Mouse (Mus musculus): ENCODE data around the gene Sort1. TPM values are rescaled to one million over a fixed set of nuclear protein-coding genes. Genes with fewer than 3 reads are reported as not detected.

The Sort1 gene
- polyA plus RNA-seq, 1 experiment from 2014 or later = 12.9 TPM

- Histone ChIP-seq H3K4me3 (peak overlapping the region; percentile 72), H3K27ac (replicated peaks) (peak overlapping the region; percentile 87), H3K9me3 (no peaks in the 10 kb centered on the region), H3K4me1 (peaks cover 43% of the 10 kb centered on the region), H3K27me3 (replicated peaks; ENCODE audit: low read depth, poor library complexity, severe bottlenecking) (no peaks in the 10 kb centered on the region), H3K36me3 (replicated peaks) (peaks cover 24% of the 10 kb centered on the region)
- WGBS = 48% methylated on average over 14 of the region's 14 CpGs
- DNase-seq (ENCODE audit: low spot score) = peak; percentile 38
Observed at GRCm38 (mm10) chr3:108381945-108382875, 98.3 kb downstream of the Sort1 start.

- peaks cover 31% of the 10 kb centered on the region for H3K36me3 ChIP-seq (replicated peaks)
- peaks cover 47% of the 10 kb centered on the region for H3K4me1 ChIP-seq
- peak; percentile 94 for DNase-seq (ENCODE audit: low spot score)
- H3K4me3 ChIP-seq = peak within 1 kb of the TSS; percentile 72
- WGBS = under 1% methylated on average over 44 of the region's 44 CpGs
- H3K9me3 ChIP-seq = no peaks in the 10 kb centered on the region
- H3K27ac ChIP-seq (replicated peaks) = peak within 1 kb of the TSS; percentile 87
- H3K27me3 ChIP-seq (replicated peaks; ENCODE audit: low read depth, poor library complexity, severe bottlenecking) = no peaks in the 10 kb centered on the region
Observed at GRCm38 (mm10) chr3:108383485-108384354, 99.8 kb downstream of the Sort1 start, which contains the start of gene Psrc1. Psrc1 (plus strand) TSS chr3:108383839.

GRCm38 (mm10) chr3:108384425-108384824 is 100.5 kb downstream of the Sort1 start:
- Histone ChIP-seq H3K4me3 (peak overlapping the region; percentile 72), H3K27me3 (replicated peaks; ENCODE audit: low read depth, poor library complexity, severe bottlenecking) (no peaks in the 10 kb centered on the region), H3K9me3 (no peaks in the 10 kb centered on the region), H3K27ac (replicated peaks) (peak overlapping the region; percentile 87), H3K36me3 (replicated peaks) (peaks cover 31% of the 10 kb centered on the region), H3K4me1 (peaks cover 51% of the 10 kb centered on the region)
- no peak for DNase-seq (ENCODE audit: low spot score)
- WGBS = 45% methylated on average over 2 of the region's 2 CpGs

- 90% methylated on average over 10 of the region's 10 CpGs for WGBS
- H3K27ac ChIP-seq (replicated peaks) = no peak overlapping the region
- H3K27me3 ChIP-seq (replicated peaks; ENCODE audit: low read depth, poor library complexity, severe bottlenecking) = no peaks in the 10 kb centered on the region
- peaks cover 31% of the 10 kb centered on the region for H3K36me3 ChIP-seq (replicated peaks)
- peaks cover 52% of the 10 kb centered on the region for H3K4me1 ChIP-seq
- DNase-seq (ENCODE audit: low spot score) = no peak
- H3K9me3 ChIP-seq = no peaks in the 10 kb centered on the region
- no peak overlapping the region for H3K4me3 ChIP-seq
Observed at GRCm38 (mm10) chr3:108386186-108386585, 102.3 kb downstream of the Sort1 start.

GRCm38 (mm10) chr3:108389111-108389545 is 105.2 kb downstream of the Sort1 start:
- peak; percentile 96 for DNase-seq (ENCODE audit: low spot score)
- no peaks in the 10 kb centered on the region for H3K9me3 ChIP-seq

GRCm38 (mm10) chr3:108392299-108392698 is 108.4 kb downstream of the Sort1 start:
- H3K27ac ChIP-seq (replicated peaks) = peak overlapping the region; percentile 69
- WGBS = 11% methylated on average over 10 of the region's 10 CpGs
- H3K36me3 ChIP-seq (replicated peaks) = peaks cover 61% of the 10 kb centered on the region

More at GRCm38 (mm10) chr3:108389111-108389545, 105.2 kb downstream of the Sort1 start:
- Histone ChIP-seq H3K4me3 (no peak overlapping the region; the same call in none of the 2 replicates), H3K27me3 (replicated peaks; ENCODE audit: low read depth, poor library complexity, severe bottlenecking) (peaks cover 17% of the 10 kb centered on the region), H3K27ac (replicated peaks) (peak overlapping the region; percentile 76), H3K4me1 (peaks cover 48% of the 10 kb centered on the region), H3K36me3 (replicated peaks) (peaks cover 56% of the 10 kb centered on the region)
- WGBS = 2% methylated on average over 5 of the region's 5 CpGs

GRCm38 (mm10) chr3:108392793-108393192 is 108.9 kb downstream of the Sort1 start:
- DNase-seq (ENCODE audit: low spot score) = no peak
- Histone ChIP-seq H3K27ac (replicated peaks) (peak overlapping the region; percentile 69), H3K36me3 (replicated peaks) (peaks cover 61% of the 10 kb centered on the region), H3K4me1 (peaks cover 40% of the 10 kb centered on the region), H3K9me3 (no peaks in the 10 kb centered on the region), H3K27me3 (replicated peaks; ENCODE audit: low read depth, poor library complexity, severe bottlenecking) (peaks cover 22% of the 10 kb centered on the region), H3K4me3 (no peak overlapping the region)
- WGBS = 44% methylated on average over 15 of the region's 15 CpGs

More at GRCm38 (mm10) chr3:108392299-108392698, 108.4 kb downstream of the Sort1 start:
- peaks cover 22% of the 10 kb centered on the region for H3K27me3 ChIP-seq (replicated peaks; ENCODE audit: low read depth, poor library complexity, severe bottlenecking)
- no peak overlapping the region for H3K4me3 ChIP-seq
- DNase-seq (ENCODE audit: low spot score) = no peak
- H3K4me1 ChIP-seq = peaks cover 44% of the 10 kb centered on the region
- H3K9me3 ChIP-seq = no peaks in the 10 kb centered on the region

- H3K27me3 ChIP-seq (replicated peaks; ENCODE audit: low read depth, poor library complexity, severe bottlenecking) = peaks cover 10% of the 10 kb centered on the region; the same call in 1 of the 2 replicates
- DNase-seq (ENCODE audit: low spot score) = no peak
- no peaks in the 10 kb centered on the region for H3K9me3 ChIP-seq
- H3K4me3 ChIP-seq = no peak overlapping the region
- H3K27ac ChIP-seq (replicated peaks) = no peak overlapping the region
- WGBS = 92% methylated on average over 9 of the region's 9 CpGs
- H3K36me3 ChIP-seq (replicated peaks) = peaks cover 98% of the 10 kb centered on the region
- H3K4me1 ChIP-seq = peaks cover 25% of the 10 kb centered on the region
Observed at GRCm38 (mm10) chr3:108398281-108398680, 114.4 kb downstream of the Sort1 start.

GRCm38 (mm10) chr3:108400442-108400841 is 116.6 kb downstream of the Sort1 start:
- 88% methylated on average over 5 of the region's 5 CpGs for WGBS
- H3K27me3 ChIP-seq (replicated peaks; ENCODE audit: low read depth, poor library complexity, severe bottlenecking) = no peaks in the 10 kb centered on the region
- DNase-seq (ENCODE audit: low spot score) = no peak
- H3K4me3 ChIP-seq = no peak overlapping the region
- H3K36me3 ChIP-seq (replicated peaks) = peaks cover 97% of the 10 kb centered on the region
- H3K4me1 ChIP-seq = peaks cover 19% of the 10 kb centered on the region
- H3K27ac ChIP-seq (replicated peaks) = no peak overlapping the region
- H3K9me3 ChIP-seq = no peaks in the 10 kb centered on the region

- DNase-seq (ENCODE audit: low spot score) = peak; percentile 92
- Histone ChIP-seq H3K27ac (replicated peaks) (peak overlapping the region; percentile 55), H3K9me3 (no peaks in the 10 kb centered on the region), H3K4me3 (peak overlapping the region; percentile 15), H3K4me1 (peaks cover 34% of the 10 kb centered on the region), H3K27me3 (replicated peaks; ENCODE audit: low read depth, poor library complexity, severe bottlenecking) (no peaks in the 10 kb centered on the region), H3K36me3 (replicated peaks) (peaks cover 95% of the 10 kb centered on the region)
- 36% methylated on average over 22 of the region's 22 CpGs for WGBS
Observed at GRCm38 (mm10) chr3:108401692-108402527, 118.0 kb downstream of the Sort1 start.

- H3K27ac ChIP-seq (replicated peaks) = peak overlapping the region; percentile 55; the same call in 1 of the 2 replicates
- DNase-seq (ENCODE audit: low spot score) = no peak
- no peaks in the 10 kb centered on the region for H3K27me3 ChIP-seq (replicated peaks; ENCODE audit: low read depth, poor library complexity, severe bottlenecking)
- peaks cover 37% of the 10 kb centered on the region for H3K4me1 ChIP-seq
- no peaks in the 10 kb centered on the region for H3K9me3 ChIP-seq
- peaks cover 94% of the 10 kb centered on the region for H3K36me3 ChIP-seq (replicated peaks)
- 89% methylated on average over 15 of the region's 15 CpGs for WGBS
- H3K4me3 ChIP-seq = no peak overlapping the region
Observed at GRCm38 (mm10) chr3:108402528-108402920, 118.6 kb downstream of the Sort1 start.
